Mouse (Mus musculus): ENCODE measurements around the gene Myh3. TPM values are rescaled to one million over a fixed set of nuclear protein-coding genes. Genes with fewer than 3 reads are reported as not detected.

The Myh3 gene
- polyA plus RNA-seq, 1 experiment, result 0.01 TPM

- WGBS, result 90% methylated on average over 16 of the region's 16 CpGs
- no peak for DNase-seq (ENCODE audit: low read depth, low spot score)
Observed at GRCm38 (mm10) chr11:67099241-67099640, 21.1 kb downstream of the Myh3 start.

- DNase-seq (ENCODE audit: low read depth, low spot score), result no peak
- 27% methylated on average over 6 of the region's 6 CpGs for WGBS
Observed at GRCm38 (mm10) chr11:67100169-67100568, 22.1 kb downstream of the Myh3 start.

- 26% methylated on average over 8 of the region's 8 CpGs for WGBS
- DNase-seq (ENCODE audit: low read depth, low spot score), result no peak
Observed at GRCm38 (mm10) chr11:67101713-67102112, 23.6 kb downstream of the Myh3 start.

DNA sequence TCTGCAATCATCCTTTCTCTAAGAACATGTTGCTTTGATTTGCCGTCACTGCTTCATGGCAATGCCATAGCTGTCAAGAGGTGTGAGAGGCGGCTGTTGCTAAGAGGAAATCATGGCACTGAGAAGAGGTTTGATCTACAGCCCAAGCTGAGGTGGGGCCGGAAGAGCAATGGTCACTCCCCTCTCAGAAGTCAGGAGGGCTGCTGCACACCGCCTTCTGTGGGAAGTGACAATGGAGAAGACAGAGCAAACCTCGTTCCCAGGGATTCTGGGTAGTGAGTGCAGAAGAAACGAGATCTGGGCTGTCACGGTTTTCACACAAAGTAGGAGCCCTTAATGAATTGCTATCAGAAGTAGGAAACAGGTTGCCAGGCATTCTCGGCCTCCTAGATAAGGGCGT, 25.2 kb downstream of the Myh3 start:
- WGBS, result 69% methylated on average over 9 of the region's 9 CpGs
- DNase-seq (ENCODE audit: low read depth, low spot score), result no peak

- 59% methylated on average over 1 of the region's 1 CpGs for WGBS
- no peak for DNase-seq (ENCODE audit: low read depth, low spot score)
Observed at GRCm38 (mm10) chr11:67104242-67104641, 26.1 kb downstream of the Myh3 start.

DNA sequence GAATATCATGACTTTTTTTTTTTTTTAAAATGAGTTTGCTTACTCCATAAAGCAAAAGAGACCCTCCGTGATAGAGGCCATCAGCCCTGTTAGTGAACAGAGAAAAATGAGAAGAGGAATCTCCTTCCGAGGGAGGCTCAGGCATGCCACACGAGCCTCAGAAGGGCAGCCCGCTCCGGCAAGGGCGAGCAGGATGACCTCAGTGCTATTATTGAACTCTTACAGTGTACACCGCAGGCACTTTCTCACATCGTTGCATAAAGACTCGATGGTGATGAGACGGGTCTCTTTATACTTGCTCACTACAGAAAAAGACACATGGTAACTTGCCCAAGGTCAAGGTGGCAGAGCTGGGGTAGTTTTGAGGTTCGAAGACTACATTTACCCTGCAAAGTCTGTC, 26.6 kb downstream of the Myh3 start:
- no peak for DNase-seq (ENCODE audit: low read depth, low spot score)
- WGBS, result 70% methylated on average over 11 of the region's 11 CpGs

DNA sequence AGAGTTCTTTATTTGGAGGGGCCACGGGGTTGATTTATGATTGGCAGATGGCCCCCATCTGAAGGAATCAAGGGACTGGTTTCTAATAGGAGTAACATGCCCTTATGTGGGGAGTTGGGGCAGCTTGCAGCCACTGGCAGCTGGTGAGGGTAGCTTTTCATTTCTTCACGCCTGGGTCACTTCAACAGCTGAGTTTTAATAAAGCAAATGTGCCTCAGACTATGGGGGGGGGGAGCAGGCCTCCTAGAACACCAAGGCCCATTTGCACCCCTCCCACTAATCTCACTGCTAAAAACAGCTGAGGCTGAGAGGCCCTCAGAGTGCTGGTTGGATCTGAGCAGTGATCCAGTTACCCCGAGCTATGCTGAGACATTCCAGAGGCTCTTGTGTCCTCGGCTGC, 27.6 kb downstream of the Myh3 start:
- WGBS, result 64% methylated on average over 4 of the region's 4 CpGs
- DNase-seq (ENCODE audit: low read depth, low spot score), result no peak

DNA sequence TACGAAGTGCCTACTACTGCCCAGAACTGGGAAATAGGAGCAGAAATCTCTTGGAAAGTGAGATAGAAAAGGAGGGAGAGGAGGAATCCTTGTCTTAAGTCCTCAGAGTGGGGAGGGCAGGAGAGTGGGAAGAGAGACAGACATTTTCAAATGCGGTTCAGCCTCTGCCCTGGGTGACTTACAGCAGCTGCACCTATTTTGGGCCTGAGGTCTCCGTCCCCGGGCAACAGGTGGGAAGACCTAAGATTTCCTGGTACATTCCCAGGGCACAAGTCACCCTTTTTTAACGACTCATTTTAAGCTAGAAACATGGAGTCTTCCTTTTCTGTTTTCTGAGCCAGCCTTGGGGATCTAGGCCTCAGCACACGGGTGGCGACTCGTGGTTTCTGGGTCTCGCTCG, 28.9 kb downstream of the Myh3 start:
- no peak for DNase-seq (ENCODE audit: low read depth, low spot score)
- 84% methylated on average over 10 of the region's 10 CpGs for WGBS

DNA sequence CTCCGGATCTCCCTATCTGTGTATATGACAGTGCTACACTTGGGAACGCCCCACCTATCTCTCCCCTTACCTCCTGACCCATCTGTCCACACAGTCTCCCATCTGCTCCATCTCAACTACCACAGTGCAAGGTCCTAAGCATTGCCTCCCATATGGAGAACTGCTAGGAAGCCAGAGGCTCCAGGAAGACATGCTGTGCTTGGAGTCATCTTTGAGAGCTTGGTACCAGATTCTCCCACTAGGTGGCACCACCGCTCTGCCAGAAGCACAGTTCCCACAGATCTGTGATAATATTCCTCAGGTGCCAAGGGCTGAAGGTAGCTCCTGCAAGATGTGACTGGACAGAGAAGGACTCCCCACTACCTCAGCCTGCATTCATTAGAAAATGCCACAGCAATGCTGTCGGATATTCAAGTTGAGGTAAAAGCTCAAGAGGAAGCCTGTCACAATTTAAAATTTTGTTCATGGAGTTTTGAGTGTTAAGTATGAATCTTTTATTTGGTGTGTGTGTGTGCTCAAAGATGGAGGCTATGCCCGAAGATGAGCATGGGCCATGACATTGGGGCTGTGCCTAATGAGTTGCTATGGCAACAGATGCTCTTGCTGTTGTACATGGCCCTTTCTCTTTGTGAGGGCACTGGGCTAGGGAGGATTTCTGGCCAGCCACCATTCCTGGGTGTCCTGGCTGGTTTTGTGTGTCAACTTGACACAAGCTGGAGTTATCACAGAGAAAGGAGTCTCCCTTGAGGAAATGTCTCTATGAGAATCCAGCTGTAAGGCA, 32.3 kb downstream of the Myh3 start:
- peak; percentile 22 for DNase-seq (ENCODE audit: low read depth, low spot score)
- 32% methylated on average over 5 of the region's 5 CpGs for WGBS

GRCm38 (mm10) chr11:67112019-67112850, 34.1 kb downstream of the Myh3 start:
- peak; percentile 13 for DNase-seq (ENCODE audit: low read depth, low spot score)
- WGBS, result 28% methylated on average over 11 of the region's 11 CpGs

- WGBS, result 40% methylated on average over 11 of the region's 11 CpGs
- DNase-seq (ENCODE audit: low read depth, low spot score), result peak; percentile 18
Observed at GRCm38 (mm10) chr11:67112851-67113202, 34.7 kb downstream of the Myh3 start.

DNA sequence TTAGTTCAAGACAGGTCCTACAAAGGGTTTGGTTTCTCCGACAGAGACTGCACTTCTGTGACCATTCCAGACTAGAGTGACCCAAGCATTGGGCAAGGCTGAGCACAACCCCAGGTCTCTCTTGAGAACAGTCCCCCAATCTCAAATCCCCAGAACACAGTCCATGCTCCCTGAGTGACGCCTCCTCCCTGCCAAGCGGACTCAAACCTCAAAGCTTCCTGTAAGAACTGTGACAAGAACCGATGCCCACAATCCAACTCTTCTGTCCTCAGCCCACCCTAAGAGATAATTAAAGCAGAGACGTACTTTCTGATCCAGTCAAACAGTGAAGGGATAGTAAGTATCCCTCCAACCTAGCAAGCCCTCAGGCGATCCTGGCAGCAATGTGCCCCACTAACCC, 35.3 kb downstream of the Myh3 start:
- no peak for DNase-seq (ENCODE audit: low read depth, low spot score)
- WGBS, result 86% methylated on average over 6 of the region's 6 CpGs

GRCm38 (mm10) chr11:67114261-67114660, 36.2 kb downstream of the Myh3 start:
- WGBS, result 93% methylated on average over 5 of the region's 5 CpGs
- DNase-seq (ENCODE audit: low read depth, low spot score), result no peak

DNA sequence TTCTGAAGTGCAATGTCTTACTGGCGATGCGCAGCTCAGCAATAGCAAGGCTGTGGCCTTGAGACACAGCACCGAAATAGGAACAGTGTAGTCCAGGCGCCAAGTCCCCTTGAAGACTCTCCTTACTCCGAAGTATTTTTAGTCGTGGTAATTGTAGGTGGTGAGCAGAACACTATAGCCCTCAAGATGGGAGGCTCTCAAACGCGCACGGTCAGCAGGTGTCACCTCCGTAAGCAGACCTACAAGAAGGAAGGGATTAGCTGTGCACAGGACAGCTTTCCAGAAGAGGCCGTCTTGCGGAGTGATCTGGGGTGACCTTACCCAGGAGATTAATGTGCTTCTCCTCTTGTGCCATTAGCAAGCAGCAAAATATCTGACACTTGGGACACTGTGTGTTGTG, 36.8 kb downstream of the Myh3 start:
- DNase-seq (ENCODE audit: low read depth, low spot score), result no peak
- 87% methylated on average over 12 of the region's 12 CpGs for WGBS

DNA sequence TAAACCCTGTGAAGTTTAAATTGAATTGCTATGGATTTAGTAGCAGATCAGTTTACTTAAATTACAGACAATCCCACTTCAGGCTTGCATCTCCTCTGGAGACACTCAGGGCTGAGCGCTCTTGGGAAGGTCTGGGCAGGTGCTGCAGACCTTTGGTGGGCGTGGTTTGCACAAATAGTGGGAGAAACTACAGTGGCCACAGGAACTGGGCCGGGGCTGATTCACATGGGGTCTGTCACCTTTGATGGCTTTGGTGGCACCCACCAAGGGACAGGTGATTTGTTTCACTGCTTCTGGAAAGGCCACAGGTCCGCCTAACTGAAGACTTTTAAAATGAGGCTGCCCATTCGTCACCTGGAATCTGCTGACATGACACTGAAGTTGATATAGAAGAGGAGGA, 38.6 kb downstream of the Myh3 start:
- WGBS, result 46% methylated on average over 5 of the region's 5 CpGs

DNA sequence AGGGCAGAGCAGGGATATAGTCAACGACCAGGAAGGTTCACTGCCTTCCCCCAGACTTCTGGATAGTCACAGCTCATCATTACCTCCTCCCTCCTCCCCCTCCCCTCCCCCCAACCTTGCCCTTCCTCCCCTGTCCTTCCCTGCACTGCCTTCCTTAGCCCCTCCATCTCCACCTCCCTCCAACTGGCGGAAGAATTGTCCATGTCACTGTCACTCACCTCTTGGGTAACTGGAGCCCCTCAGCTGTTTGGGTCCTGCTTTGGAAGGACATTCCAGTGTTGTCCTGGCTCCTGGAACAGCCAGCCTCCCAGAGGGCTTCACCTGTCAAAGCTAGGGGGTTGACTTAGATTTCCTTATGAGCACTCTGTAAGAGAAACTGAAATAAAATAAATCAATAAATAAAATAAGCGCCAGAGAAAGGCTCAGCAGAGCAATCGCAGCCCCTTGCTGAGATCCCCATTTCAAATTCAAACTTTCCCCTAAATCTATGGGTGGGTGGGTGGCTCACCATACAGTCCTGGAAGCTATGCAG, 41.5 kb downstream of the Myh3 start:
- no peak for DNase-seq (ENCODE audit: low read depth, low spot score)
- WGBS, result 43% methylated on average over 4 of the region's 4 CpGs

More for the DNA sequence above, 38.6 kb downstream of the Myh3 start:
- no peak for DNase-seq (ENCODE audit: low read depth, low spot score)

- DNase-seq (ENCODE audit: low read depth, low spot score), result no peak
- 60% methylated on average over 12 of the region's 12 CpGs for WGBS
Observed at GRCm38 (mm10) chr11:67120697-67121294, 42.7 kb downstream of the Myh3 start.

DNA sequence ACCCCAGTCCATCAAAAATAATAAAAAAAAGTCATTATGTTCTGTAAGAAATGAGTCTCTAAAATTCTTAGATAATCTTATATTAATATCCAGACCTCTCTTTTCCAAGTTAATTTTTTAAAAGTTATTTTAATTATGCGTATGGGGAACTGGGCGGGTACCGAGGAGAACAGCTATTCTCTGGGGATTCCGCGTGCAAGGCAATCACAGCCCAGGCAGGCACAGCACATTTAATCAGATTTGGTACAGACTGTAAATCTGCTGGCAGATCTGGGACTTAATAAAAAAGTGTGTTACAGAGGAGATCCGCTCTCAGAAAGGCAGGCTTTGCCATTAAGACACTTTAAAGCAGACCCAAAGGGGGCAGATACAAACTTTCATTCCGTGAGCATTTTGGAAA, 46.8 kb downstream of the Myh3 start:
- no peak for DNase-seq (ENCODE audit: low read depth, low spot score)
- WGBS, result 77% methylated on average over 7 of the region's 7 CpGs

GRCm38 (mm10) chr11:67125361-67125760, 47.3 kb downstream of the Myh3 start:
- 62% methylated on average over 17 of the region's 17 CpGs for WGBS
- no peak for DNase-seq (ENCODE audit: low read depth, low spot score)

- WGBS, result 63% methylated on average over 2 of the region's 2 CpGs
- no peak for DNase-seq (ENCODE audit: low read depth, low spot score)
Observed at GRCm38 (mm10) chr11:67133526-67133925, 55.4 kb downstream of the Myh3 start.

All from large intestine, adult 2 months (tissue).